Mouse (Mus musculus) MEL (cell line): Measurements from ENCODE around the gene Mnt.

ENCODE experiments used
- CHD2 ChIP-seq: IDR thresholded peaks from 2 replicates; pipeline ENCODE4 v1.6.1; 2011; ENCODE audit warnings: low read length, improper control_type of control experiment
- CTCF ChIP-seq, 3 experiments: IDR thresholded peaks in 2 of 3; conservative IDR thresholded peaks in 1 of 3; 2 replicates each; pipeline ENCODE4 v1.5.1; 2011 to 2012; ENCODE audit warnings: low read length in 3 of 3, low read depth in 2 of 3, mild to moderate bottlenecking in 2 of 3, improper control_type of control experiment in 1 of 3, inconsistent platforms in 1 of 3, mixed read lengths in 1 of 3, moderate library complexity in 1 of 3; ENCODE audit not compliant: control insufficient read depth in 1 of 3, insufficient read depth in 1 of 3, poor library complexity in 1 of 3, severe bottlenecking in 1 of 3
- ETS1 ChIP-seq: IDR thresholded peaks from 2 replicates; pipeline ENCODE4 v1.6.1; 2012; ENCODE audit warnings: low read depth, mild to moderate bottlenecking, inconsistent platforms, low read length, improper control_type of control experiment, moderate library complexity
- GATA1 ChIP-seq: IDR thresholded peaks from 2 replicates; pipeline ENCODE4 v1.6.1; 2011; ENCODE audit warnings: low read depth, low read length, improper control_type of control experiment
- MAX ChIP-seq: IDR thresholded peaks from 2 replicates; pipeline ENCODE4 v1.6.1; 2011; ENCODE audit warnings: low read length, improper control_type of control experiment
- MAZ ChIP-seq: IDR thresholded peaks from 2 replicates; pipeline ENCODE4 v1.6.1; 2012; ENCODE audit warnings: low read depth, mild to moderate bottlenecking, inconsistent platforms, low read length, improper control_type of control experiment
- NRF1 ChIP-seq: IDR thresholded peaks from 2 replicates; pipeline ENCODE4 v1.6.1; 2014; ENCODE audit warnings: low read depth, mild to moderate bottlenecking, inconsistent platforms, low read length, improper control_type of control experiment, moderate library complexity; ENCODE audit not compliant: poor library complexity, insufficient read depth, severe bottlenecking
- POLR2A ChIP-seq, 2 experiments: IDR thresholded peaks; 2 replicates each; pipeline ENCODE4 v1.6.1; 2011 to 2012; ENCODE audit warnings: low read length in 2 of 2, mild to moderate bottlenecking in 2 of 2, control low read depth in 1 of 2, improper control_type of control experiment in 1 of 2, low read depth in 1 of 2, moderate library complexity in 1 of 2; ENCODE audit not compliant: control insufficient read depth in 1 of 2, insufficient read depth in 1 of 2, poor library complexity in 1 of 2
- TAL1 ChIP-seq: IDR thresholded peaks from 2 replicates; pipeline ENCODE4 v1.6.1; 2012; ENCODE audit warnings: mild to moderate bottlenecking, inconsistent platforms, low read length, moderate library complexity, mixed read lengths

GRCm38 (mm10) chr11:74843435-74843714, 12.7 kb downstream of the Mnt start:
- TF ChIP-seq NRF1 (no peak), POLR2A (IDR thresholded peaks at IDR 0.05; ENCODE audit: control insufficient read depth in 1 of 2, insufficient read depth in 1 of 2, low read depth in 1 of 2, low read length in 2 of 2, poor library complexity in 1 of 2) (no peak), CTCF (IDR thresholded peaks at IDR 0.05 in 2 of 3, conservative IDR thresholded peaks at IDR 0.05 in 1 of 3; ENCODE audit: control insufficient read depth in 1 of 3, insufficient read depth in 1 of 3, low read depth in 2 of 3, low read length in 3 of 3, poor library complexity in 1 of 3, severe bottlenecking in 1 of 3) (no peak), CHD2 (no peak), MAX (no peak), TAL1 (no peak), ETS1 (no peak), GATA1 (no peak), MAZ (no peak)
